16 mouse cellular contexts compared by ENCODE assay signal in genomic region chr2:179849732-179850131, GRCm38 (mm10).
DNase-seq lines count a peak whose midpoint lies in the region; ATAC-seq lines count a peak whose summit lies in the region.
"Had no signal": no experiment of that assay in that cellular context is flagged by ENCODE, and none has a peak within 500 bp of the region (broad histone marks: within the 10 kb centered on the region; RNA-seq: fewer than 3 reads in every experiment).

No protein-coding gene starts in this region.

- peak overlapping the region; percentile 66 for H3K27ac ChIP-seq in hindbrain, embryonic 10.5 days
- peak overlapping the region; percentile 40 for H3K27ac ChIP-seq in hindbrain, embryonic 16.5 days (ENCODE audit: low read depth, low read length)
- peak overlapping the region; percentile 70 for H3K27ac ChIP-seq in neural tube, embryonic 14.5 days (ENCODE audit: low read depth, low read length)
- H3K27ac ChIP-seq: heart, embryonic 15.5 days; limb, embryonic 15.5 days had no signal

- no peak for ATAC-seq in hindbrain, embryonic 16.5 days
- ATAC-seq in neural tube, embryonic 14.5 days (ENCODE audit: low read depth), result no peak

- no peaks in the 10 kb centered on the region for H3K27me3 ChIP-seq in hindbrain, embryonic 10.5 days (ENCODE audit: insufficient read depth, poor library complexity, severe bottlenecking)
- no peaks in the 10 kb centered on the region for H3K27me3 ChIP-seq in hindbrain, embryonic 16.5 days (replicated peaks; ENCODE audit: control insufficient read depth, insufficient read depth, low read length)
- no peaks in the 10 kb centered on the region for H3K27me3 ChIP-seq in neural tube, embryonic 14.5 days (ENCODE audit: control insufficient read depth, insufficient read depth, low read length)
- H3K27me3 ChIP-seq: heart, embryonic 15.5 days; limb, embryonic 15.5 days had no signal

- H3K36me3 ChIP-seq in hindbrain, embryonic 10.5 days, result no peaks in the 10 kb centered on the region
- H3K36me3 ChIP-seq in hindbrain, embryonic 16.5 days (ENCODE audit: control insufficient read depth, insufficient read depth, low read length), result no peaks in the 10 kb centered on the region
- no peaks in the 10 kb centered on the region for H3K36me3 ChIP-seq in neural tube, embryonic 14.5 days (ENCODE audit: control insufficient read depth, insufficient read depth, low read length)
- H3K36me3 ChIP-seq: heart, embryonic 15.5 days; limb, embryonic 15.5 days had no signal

- H3K4me1 ChIP-seq in hindbrain, embryonic 10.5 days (replicated peaks), result peaks cover 70% of the 10 kb centered on the region
- H3K4me1 ChIP-seq in hindbrain, embryonic 16.5 days (ENCODE audit: control insufficient read depth, insufficient read depth, low read depth, low read length), result peaks cover 39% of the 10 kb centered on the region
- peaks cover 28% of the 10 kb centered on the region for H3K4me1 ChIP-seq in neural tube, embryonic 14.5 days (ENCODE audit: control insufficient read depth, insufficient read depth, low read length)
- H3K4me1 ChIP-seq: heart, embryonic 15.5 days had no signal

- no peaks in the 10 kb centered on the region for H3K9me3 ChIP-seq in hindbrain, embryonic 10.5 days
- H3K9me3 ChIP-seq in hindbrain, embryonic 16.5 days (ENCODE audit: control insufficient read depth, low read length), result no peaks in the 10 kb centered on the region
- no peaks in the 10 kb centered on the region for H3K9me3 ChIP-seq in neural tube, embryonic 14.5 days (ENCODE audit: control insufficient read depth, low read length)
- H3K9me3 ChIP-seq: heart, embryonic 15.5 days; limb, embryonic 15.5 days had no signal

- intact Hi-C loops in left cerebral cortex, postnatal 4 days (cut with DNase I), result no loop called here
- intact Hi-C loops in left cerebral cortex, postnatal 25 days (cut with DNase I), result loop anchor here (5.0 kb wide), 1 partner anchor 47 kb away; no protein-coding TSS in a partner anchor

- H3K9ac ChIP-seq in hindbrain, embryonic 16.5 days (ENCODE audit: low read depth, low read length), result no peak overlapping the region; the same call in 1 of the 2 replicates
- H3K9ac ChIP-seq in neural tube, embryonic 14.5 days (replicated peaks; ENCODE audit: low read depth, low read length), result 0 out of 2 replicates have a peak overlapping the region, but pooled peaks have one; percentile 28
- H3K9ac ChIP-seq: heart, embryonic 15.5 days; limb, embryonic 15.5 days had no signal

- 46% methylated on average over 9 of the region's 9 CpGs for WGBS in hindbrain, embryonic 10.5 days
- WGBS in hindbrain, embryonic 16.5 days, result 16% methylated on average over 9 of the region's 9 CpGs
- WGBS in neural tube, embryonic 14.5 days, result 25% methylated on average over 9 of the region's 9 CpGs

- H3K4me2 ChIP-seq in hindbrain, embryonic 16.5 days (ENCODE audit: low read length), result no peak overlapping the region
- no peak overlapping the region for H3K4me2 ChIP-seq in neural tube, embryonic 14.5 days (ENCODE audit: low read depth, low read length)
- H3K4me2 ChIP-seq: heart, embryonic 15.5 days; limb, embryonic 15.5 days had no signal

- no peak overlapping the region for H3K4me3 ChIP-seq in hindbrain, embryonic 10.5 days
- no peak overlapping the region for H3K4me3 ChIP-seq in hindbrain, embryonic 16.5 days (ENCODE audit: low read length)
- no peak overlapping the region for H3K4me3 ChIP-seq in neural tube, embryonic 14.5 days (ENCODE audit: low read depth, low read length)
- H3K4me3 ChIP-seq: erythroblast, embryonic 14.5 days; heart, embryonic 15.5 days; limb, embryonic 15.5 days had no signal

- DNase-seq in left cerebral cortex, postnatal 4 days, result peak; percentile 45
- DNase-seq in left cerebral cortex, postnatal 25 days (ENCODE audit: low spot score in 2 of 2), result no peak
- no peak for DNase-seq in hindbrain, embryonic 10.5 days (ENCODE audit: low spot score)
- DNase-seq in thymus, postnatal 36 days, result no peak
- DNase-seq in layer of hippocampus, postnatal 25 days (ENCODE audit: extremely low spot score in 1 of 2, low spot score in 1 of 2), result no peak
- DNase-seq: adrenal gland, postnatal 10 days; cerebellum, adult 18-20 months; kidney, adult 11 months; kidney, postnatal 14 days; layer of hippocampus, adult 9-11 months; lung, adult 18-20 months had no signal
